Mouse (Mus musculus): ENCODE measurements around the gene Ccdc50. TPM values are rescaled to one million over a fixed set of nuclear protein-coding genes. Genes with fewer than 3 reads are reported as not detected.

Ccdc50 gene
- polyA plus RNA-seq (2012; ENCODE audit: low replicate concordance), result 35.1 and 45.1 TPM in 2 replicates

GRCm38 (mm10) chr16:27388761-27389451 lies at the start of gene Ccdc50:
Ccdc50 (plus strand) TSS chr16:27388869.

DNA sequence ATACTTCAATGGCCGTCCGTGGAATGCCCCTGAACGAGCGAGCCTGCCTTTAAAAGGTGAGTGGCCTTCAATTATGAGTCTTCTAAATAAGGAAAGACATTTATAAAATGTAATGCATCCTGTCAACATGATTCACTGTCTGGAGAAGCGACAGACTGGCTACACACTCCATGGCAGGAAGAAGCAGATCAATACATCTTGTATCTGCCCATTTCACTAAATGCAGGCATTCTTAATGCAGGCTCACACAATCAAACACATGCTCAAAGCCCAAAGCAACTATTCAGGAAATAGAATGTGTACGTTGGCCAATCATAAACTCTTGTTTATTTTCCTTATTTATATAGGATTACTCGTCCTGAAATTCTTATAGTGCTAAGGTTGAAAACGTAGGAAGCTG lies 18.5 kb upstream of the Ccdc50 start, which contains the start of gene Uts2b:
Gene Uts2b (minus strand): TSS at position 49 of the 400 bp plus-strand sequence.

Other genes starting within 250 kb of the Ccdc50 start
- gene Ostn, start 81.4 kb upstream of the Ccdc50 start, polyA plus RNA-seq (2012; ENCODE audit: low replicate concordance), result not detected in 2 replicates
- not detected in 2 replicates for gene Uts2b, start 18.6 kb upstream of the Ccdc50 start, polyA plus RNA-seq (2012; ENCODE audit: low replicate concordance)